Mouse (Mus musculus) 416B (cell line): ENCODE results near the gene Zfp961.
"Not testable (repeated sequence)": the region's sequence is repeated elsewhere in the genome, so short reads cannot be mapped to it uniquely, and the experiment has no call there.

Experiments
- DNase-seq: peaks from one replicate; pipeline ENCODE4 v3.0.0; 2011; ENCODE audit warnings: low read depth

The Zfp961 gene

GRCm38 (mm10) chr8:71961796-71962195 is 11.0 kb downstream of the Zfp961 start:
- DNase-seq = no peak

GRCm38 (mm10) chr8:71964051-71964450 is 13.2 kb downstream of the Zfp961 start:
- DNase-seq = no peak

GRCm38 (mm10) chr8:71965166-71965565 is 14.3 kb downstream of the Zfp961 start:
- no peak for DNase-seq

GRCm38 (mm10) chr8:71966411-71966810 is 15.6 kb downstream of the Zfp961 start:
- no peak for DNase-seq

- no peak for DNase-seq
These were observed 16.4 kb downstream of the Zfp961 start for GRCm38 (mm10) chr8:71967261-71967660.

- no peak for DNase-seq
These were observed 17.3 kb downstream of the Zfp961 start for GRCm38 (mm10) chr8:71968100-71968499.

GRCm38 (mm10) chr8:71968636-71969035 is 17.8 kb downstream of the Zfp961 start:
- no peak for DNase-seq

- peak; percentile 29 for DNase-seq
These were observed 21.1 kb downstream of the Zfp961 start for GRCm38 (mm10) chr8:71971945-71972344.

GRCm38 (mm10) chr8:71974211-71974610 is 23.4 kb downstream of the Zfp961 start:
- no peak for DNase-seq

GRCm38 (mm10) chr8:71981032-71981431 is 30.2 kb downstream of the Zfp961 start:
- no peak for DNase-seq

- no peak for DNase-seq
These were observed 30.6 kb downstream of the Zfp961 start for GRCm38 (mm10) chr8:71981456-71981855.

GRCm38 (mm10) chr8:71984601-71985000 is 33.8 kb downstream of the Zfp961 start:
- peak; percentile 47 for DNase-seq

GRCm38 (mm10) chr8:71988110-71988866 is 37.5 kb downstream of the Zfp961 start:
- no peak for DNase-seq

GRCm38 (mm10) chr8:71988867-71989599 is 38.2 kb downstream of the Zfp961 start:
- no peak for DNase-seq

GRCm38 (mm10) chr8:71999434-71999833 is 48.6 kb downstream of the Zfp961 start:
- peak; percentile 51 for DNase-seq

- no peak for DNase-seq
These were observed 49.4 kb downstream of the Zfp961 start for GRCm38 (mm10) chr8:72000223-72000622.

GRCm38 (mm10) chr8:72002942-72003341 is 52.1 kb downstream of the Zfp961 start:
- DNase-seq = no peak

GRCm38 (mm10) chr8:72005912-72006311 is 55.1 kb downstream of the Zfp961 start:
- peak; percentile 42 for DNase-seq

GRCm38 (mm10) chr8:72006763-72007162 is 55.9 kb downstream of the Zfp961 start:
- no peak for DNase-seq

- DNase-seq = peak; percentile 89
These were observed 57.4 kb downstream of the Zfp961 start for GRCm38 (mm10) chr8:72008134-72008641.

- DNase-seq = peak; percentile 16
These were observed 58.6 kb downstream of the Zfp961 start, which contains the start of gene Cyp4f18 for GRCm38 (mm10) chr8:72009473-72009872. TSS of gene Cyp4f18 (minus strand) at chr8:72009626.

GRCm38 (mm10) chr8:72013506-72014228 is 62.8 kb downstream of the Zfp961 start:
- DNase-seq = not testable (repeated sequence)
